Mouse (Mus musculus): Measurements from ENCODE around the gene Ccnyl1. TPM values are rescaled to one million over a fixed set of nuclear protein-coding genes. Genes with fewer than 3 reads are reported as not detected.

Ccnyl1 gene
- total and polyA plus RNA-seq, 3 experiments = 13.5 to 50.2 (median 16.3) TPM

- Histone ChIP-seq H3K27me3 (ENCODE audit: insufficient read depth, low read length) (peaks cover 68% of the 10 kb centered on the region), H3K36me3 (replicated peaks) (no peaks in the 10 kb centered on the region), H3K4me1 (ENCODE audit: insufficient read depth, low read depth, low read length) (no peaks in the 10 kb centered on the region; the same call in 1 of the 2 replicates), H3K4me3 (ENCODE audit: low read depth, low read length) (no peak overlapping the region), H3K9me3 (replicated peaks) (no peaks in the 10 kb centered on the region)
- ATAC-seq (ENCODE audit: extremely low read depth, insufficient number of reproducible peaks, low FRiP score, poor library complexity, severe bottlenecking) (no peak), DNase-seq (ENCODE audit: low spot score) (no peak)
- TF ChIP-seq CTCF (IDR thresholded peaks at IDR 0.05; ENCODE audit: low read depth, low read length) (no peak), TAL1 (conservative IDR thresholded peaks at IDR 0.05; ENCODE audit: low read depth, low read length) (no peak), POLR2AphosphoS5 (IDR thresholded peaks at IDR 0.05; ENCODE audit: insufficient replicate concordance, low read depth, low read length) (no peak), GATA2 (IDR thresholded peaks at IDR 0.05; ENCODE audit: borderline replicate concordance, low read depth, low read length) (no peak), GATA1 (IDR thresholded peaks at IDR 0.05; ENCODE audit: borderline replicate concordance, low read length) (no peak)
Measured at GRCm38 (mm10) chr1:64773305-64773704, 83.0 kb downstream of the Ccnyl1 start.

Other genes starting within 250 kb of the Ccnyl1 start
- gene Creb1, start 157.8 kb upstream of the Ccnyl1 start, total RNA-seq (2014; fragmentation: Nextera tagmentation) = 164 and 179 TPM in 2 replicates
- 73.3 and 81.0 TPM in 2 replicates for gene Creb1, start 157.8 kb upstream of the Ccnyl1 start, total RNA-seq (2017)
- gene Creb1, start 157.8 kb upstream of the Ccnyl1 start, polyA plus RNA-seq (2012) = 13.1 and 19.0 TPM in 2 replicates
- 11.1 and 12.1 TPM in 2 replicates for gene Mettl21a, start 73.2 kb upstream of the Ccnyl1 start, total RNA-seq (2014; fragmentation: Nextera tagmentation)
- 36.8 and 37.3 TPM in 2 replicates for gene Mettl21a, start 73.2 kb upstream of the Ccnyl1 start, total RNA-seq (2017)
- 22.8 and 24.6 TPM in 2 replicates for gene Mettl21a, start 73.2 kb upstream of the Ccnyl1 start, polyA plus RNA-seq (2012)
- gene Fzd5, start 47.3 kb downstream of the Ccnyl1 start, total RNA-seq (2014; fragmentation: Nextera tagmentation) = 8.6 and 9.6 TPM in 2 replicates
- 3.1 and 4.4 TPM in 2 replicates for gene Fzd5, start 47.3 kb downstream of the Ccnyl1 start, total RNA-seq (2017)
- 23.2 and 24.0 TPM in 2 replicates for gene Fzd5, start 47.3 kb downstream of the Ccnyl1 start, polyA plus RNA-seq (2012)

Measured in G1E (cell line).